Mouse (Mus musculus) limb, embryonic 13.5 days (tissue): ENCODE data around the gene Celf5. TPM values are rescaled to one million over a fixed set of nuclear protein-coding genes. Genes with fewer than 3 reads are reported as not detected.
A peak's percentile ranks its signal among the peaks of the same experiment; 100 is the strongest.
"Not testable (repeated sequence)": the region's sequence is repeated elsewhere in the genome, so short reads cannot be mapped to it uniquely, and the experiment has no call there.

Experiments
- ATAC-seq: fragments of 200-750 bp; cut with Nextera tagmentation; 2 replicates; pipeline ENCODE4 v1.8.0; 2017; ENCODE audit warnings: low read depth, moderate number of reproducible peaks, moderate TSS enrichment; ENCODE audit not compliant: low FRiP score
- H3K27ac ChIP-seq: fragments of 300-500 bp; sonication (generic); 2 replicates; pipeline ENCODE4 v1.5.1; 2015; ENCODE audit warnings: inconsistent platforms, mild to moderate bottlenecking, moderate library complexity
- H3K27me3 ChIP-seq: fragments of 300-500 bp; sonication (generic); 2 replicates; pipeline ENCODE4 v1.6.1; 2015; ENCODE audit warnings: mild to moderate bottlenecking, inconsistent platforms
- H3K36me3 ChIP-seq: fragments of 300-500 bp; sonication (generic); 2 replicates; pipeline ENCODE4 v1.6.1; 2015; ENCODE audit warnings: inconsistent platforms, mild to moderate bottlenecking, moderate library complexity
- H3K4me1 ChIP-seq: fragments of 300-500 bp; sonication (generic); 2 replicates; pipeline ENCODE4 v1.6.1; 2015; ENCODE audit warnings: inconsistent platforms
- H3K4me2 ChIP-seq: fragments of 300-500 bp; sonication (generic); replicated peaks from 2 replicates; pipeline ENCODE4 v1.6.1; 2015; ENCODE audit warnings: inconsistent platforms, mild to moderate bottlenecking, moderate library complexity
- H3K4me3 ChIP-seq: fragments of 300-500 bp; sonication (generic); 2 replicates; pipeline ENCODE4 v1.5.1; 2015; ENCODE audit warnings: moderate library complexity, mild to moderate bottlenecking, inconsistent platforms
- H3K9ac ChIP-seq: fragments of 300-500 bp; sonication (generic); 2 replicates; pipeline ENCODE4 v1.6.1; 2015; ENCODE audit warnings: mild to moderate bottlenecking, inconsistent platforms
- H3K9me3 ChIP-seq: fragments of 300-500 bp; sonication (generic); 2 replicates; pipeline ENCODE4 v1.6.1; 2016; ENCODE audit warnings: inconsistent platforms
- WGBS: fragments of 180-500 bp; shearing (Covaris S2); methylation state at CpG from one replicate; pipeline ENCODE4 v1.1.7; 2015; 5-methylcytosine and 5-hydroxymethylcytosine counted together
- polyA plus RNA-seq: library from polyadenylated mRNA; unstranded; fragments of >200 nt; fragmentation: Nextera tagmentation; extraction: Ambion mirVana; gene quantifications from 2 replicates; pipeline ENCODE4 v1.2.1, GENCODE M21; 2015

The Celf5 gene
- polyA plus RNA-seq, 1 experiment from 2014 or later: 1.6 TPM

- no peak overlapping the region for H3K9ac ChIP-seq
- H3K27me3 ChIP-seq: peaks cover 100% of the 10 kb centered on the region
- 49% methylated on average over 12 of the region's 12 CpGs for WGBS
- H3K4me2 ChIP-seq: no peak overlapping the region
- H3K9me3 ChIP-seq: no peaks in the 10 kb centered on the region
- H3K27ac ChIP-seq: no peak overlapping the region
- no peaks in the 10 kb centered on the region for H3K36me3 ChIP-seq
- peaks cover 15% of the 10 kb centered on the region for H3K4me1 ChIP-seq
- H3K4me3 ChIP-seq: no peak overlapping the region
- ATAC-seq: no peak
These were observed 25.4 kb downstream of the Celf5 start for GRCm38 (mm10) chr10:81456983-81457563.

GRCm38 (mm10) chr10:81455181-81455895 lies 27.2 kb downstream of the Celf5 start, which contains the start of gene Nfic:
Gene Nfic (minus strand): TSS chr10:81455635.
- H3K4me2 ChIP-seq: no peak within 1 kb of the TSS
- peak within 1 kb of the TSS; percentile 35 for H3K9ac ChIP-seq
- H3K27me3 ChIP-seq: peaks cover 100% of the 10 kb centered on the region
- WGBS: 61% methylated on average over 28 of the region's 28 CpGs
- no peak within 1 kb of the TSS for H3K4me3 ChIP-seq
- H3K36me3 ChIP-seq: no peaks in the 10 kb centered on the region
- no peak within 1 kb of the TSS for H3K27ac ChIP-seq
- peaks cover 10% of the 10 kb centered on the region for H3K4me1 ChIP-seq
- no peak for ATAC-seq
- H3K9me3 ChIP-seq: no peaks in the 10 kb centered on the region

GRCm38 (mm10) chr10:81454106-81454505 lies 28.4 kb downstream of the Celf5 start:
- 70% methylated on average over 2 of the region's 2 CpGs for WGBS
- H3K4me2 ChIP-seq: no peak overlapping the region
- H3K4me3 ChIP-seq: no peak overlapping the region
- no peak overlapping the region for H3K27ac ChIP-seq
- H3K9me3 ChIP-seq: no peaks in the 10 kb centered on the region
- H3K4me1 ChIP-seq: peaks cover 10% of the 10 kb centered on the region; the same call in 1 of the 2 replicates
- no peaks in the 10 kb centered on the region for H3K36me3 ChIP-seq
- H3K9ac ChIP-seq: no peak overlapping the region
- peaks cover 89% of the 10 kb centered on the region for H3K27me3 ChIP-seq
- ATAC-seq: no peak

GRCm38 (mm10) chr10:81452947-81453288 lies 29.6 kb downstream of the Celf5 start:
- H3K9me3 ChIP-seq: no peaks in the 10 kb centered on the region
- no peaks in the 10 kb centered on the region for H3K36me3 ChIP-seq
- peak overlapping the region; percentile 23; the same call in 1 of the 2 replicates for H3K4me2 ChIP-seq
- H3K4me1 ChIP-seq: peaks cover 10% of the 10 kb centered on the region; the same call in 1 of the 2 replicates
- no peak for ATAC-seq
- H3K27me3 ChIP-seq: peaks cover 77% of the 10 kb centered on the region
- 3% methylated on average over 14 of the region's 14 CpGs for WGBS
- no peak overlapping the region for H3K9ac ChIP-seq
- H3K4me3 ChIP-seq: no peak overlapping the region
- no peak overlapping the region for H3K27ac ChIP-seq

GRCm38 (mm10) chr10:81452237-81452946 lies 30.1 kb downstream of the Celf5 start:
- 9% methylated on average over 36 of the region's 36 CpGs for WGBS
- H3K4me2 ChIP-seq: peak overlapping the region; percentile 23; the same call in 1 of the 2 replicates
- H3K4me3 ChIP-seq: peak overlapping the region; percentile 12; the same call in 1 of the 2 replicates

GRCm38 (mm10) chr10:81451365-81451745 lies 31.2 kb downstream of the Celf5 start:
- no peak for ATAC-seq
- Histone ChIP-seq H3K27me3 (peaks cover 61% of the 10 kb centered on the region), H3K9ac (peak overlapping the region; percentile 25; the same call in 1 of the 2 replicates), H3K4me1 (peaks cover 10% of the 10 kb centered on the region; the same call in 1 of the 2 replicates), H3K36me3 (no peaks in the 10 kb centered on the region), H3K27ac (no peak overlapping the region), H3K4me3 (no peak overlapping the region), H3K9me3 (no peaks in the 10 kb centered on the region), H3K4me2 (no peak overlapping the region)
- WGBS: 65% methylated on average over 6 of the region's 6 CpGs

More at GRCm38 (mm10) chr10:81452237-81452946, 30.1 kb downstream of the Celf5 start:
- H3K9me3 ChIP-seq: no peaks in the 10 kb centered on the region
- H3K27me3 ChIP-seq: peaks cover 72% of the 10 kb centered on the region
- no peak overlapping the region for H3K27ac ChIP-seq
- no peaks in the 10 kb centered on the region for H3K36me3 ChIP-seq
- ATAC-seq: 0 out of 2 replicates have a peak, but pooled peaks have one; percentile 6
- peaks cover 10% of the 10 kb centered on the region; the same call in 1 of the 2 replicates for H3K4me1 ChIP-seq
- peak overlapping the region; percentile 50 for H3K9ac ChIP-seq

GRCm38 (mm10) chr10:81450641-81451364 lies 31.7 kb downstream of the Celf5 start:
- no peak for ATAC-seq

GRCm38 (mm10) chr10:81450140-81450539 lies 32.4 kb downstream of the Celf5 start:
- H3K4me1 ChIP-seq: peaks cover 10% of the 10 kb centered on the region; the same call in 1 of the 2 replicates
- no peak overlapping the region for H3K4me3 ChIP-seq
- H3K27me3 ChIP-seq: peaks cover 49% of the 10 kb centered on the region
- H3K36me3 ChIP-seq: no peaks in the 10 kb centered on the region
- under 1% methylated on average over 7 of the region's 7 CpGs for WGBS
- no peak overlapping the region for H3K4me2 ChIP-seq
- peak; percentile 67; the same call in 1 of the 2 replicates for ATAC-seq
- H3K27ac ChIP-seq: no peak overlapping the region
- H3K9ac ChIP-seq: no peak overlapping the region
- H3K9me3 ChIP-seq: no peaks in the 10 kb centered on the region

More at GRCm38 (mm10) chr10:81450641-81451364, 31.7 kb downstream of the Celf5 start:
- WGBS: 54% methylated on average over 9 of the region's 9 CpGs
- Histone ChIP-seq H3K4me2 (no peak overlapping the region), H3K9ac (peak overlapping the region; percentile 25; the same call in 1 of the 2 replicates), H3K27ac (no peak overlapping the region), H3K4me3 (no peak overlapping the region), H3K9me3 (no peaks in the 10 kb centered on the region), H3K4me1 (peaks cover 10% of the 10 kb centered on the region; the same call in 1 of the 2 replicates), H3K36me3 (no peaks in the 10 kb centered on the region), H3K27me3 (peaks cover 56% of the 10 kb centered on the region)

- not testable (repeated sequence) for ATAC-seq, H3K9me3 ChIP-seq, H3K4me3 ChIP-seq, H3K36me3 ChIP-seq, H3K27ac ChIP-seq, H3K4me2 ChIP-seq, H3K4me1 ChIP-seq, H3K27me3 ChIP-seq, H3K9ac ChIP-seq
- 33% methylated on average over 2 of the region's 2 CpGs for WGBS
These were observed 37.0 kb downstream of the Celf5 start for GRCm38 (mm10) chr10:81445516-81445915.

- Histone ChIP-seq H3K9me3 (no peaks in the 10 kb centered on the region), H3K27ac (no peak overlapping the region), H3K4me2 (no peak overlapping the region), H3K9ac (no peak overlapping the region), H3K4me3 (no peak overlapping the region), H3K4me1 (no peaks in the 10 kb centered on the region), H3K27me3 (peaks cover 9% of the 10 kb centered on the region; the same call in 1 of the 2 replicates), H3K36me3 (no peaks in the 10 kb centered on the region)
- no peak; the same call in 1 of the 2 replicates for ATAC-seq
These were observed 41.5 kb downstream of the Celf5 start for GRCm38 (mm10) chr10:81441019-81441418.

GRCm38 (mm10) chr10:81435436-81435835 lies 47.1 kb downstream of the Celf5 start:
- H3K9me3 ChIP-seq: no peaks in the 10 kb centered on the region
- no peaks in the 10 kb centered on the region for H3K36me3 ChIP-seq
- H3K4me3 ChIP-seq: no peak overlapping the region
- H3K27ac ChIP-seq: no peak overlapping the region
- H3K9ac ChIP-seq: peak overlapping the region; percentile 13; the same call in 1 of the 2 replicates
- H3K4me1 ChIP-seq: peaks cover 22% of the 10 kb centered on the region
- WGBS: 77% methylated on average over 3 of the region's 3 CpGs
- H3K4me2 ChIP-seq: no peak overlapping the region
- no peak for ATAC-seq
- peaks cover 10% of the 10 kb centered on the region; the same call in 1 of the 2 replicates for H3K27me3 ChIP-seq
